Mouse (Mus musculus): ENCODE measurements around the gene Rbfox3.

The Rbfox3 gene

GRCm38 (mm10) chr11:118479776-118480175, 431.6 kb downstream of the Rbfox3 start:
- DNase-seq (ENCODE audit: low spot score in 2 of 2): peak in 1 of 2 experiments; percentile 59

- DNase-seq (ENCODE audit: low spot score in 2 of 2): peak; percentile 90 to 97
Observed at GRCm38 (mm10) chr11:118476396-118477373, 434.7 kb downstream of the Rbfox3 start, which contains the start of gene Engase. Gene Engase, plus strand, starts transcription at chr11:118476829.

GRCm38 (mm10) chr11:118475496-118476083, 435.8 kb downstream of the Rbfox3 start:
- no peak for DNase-seq (ENCODE audit: low spot score in 2 of 2)

GRCm38 (mm10) chr11:118473842-118474500, 437.4 kb downstream of the Rbfox3 start:
- DNase-seq (ENCODE audit: low spot score in 2 of 2): no peak

- DNase-seq (ENCODE audit: low spot score in 2 of 2): no peak
Observed at GRCm38 (mm10) chr11:118473161-118473560, 438.2 kb downstream of the Rbfox3 start.

GRCm38 (mm10) chr11:118471676-118472075, 439.7 kb downstream of the Rbfox3 start:
- no peak for DNase-seq (ENCODE audit: low spot score in 2 of 2)

GRCm38 (mm10) chr11:118470234-118470966, 441.0 kb downstream of the Rbfox3 start:
- DNase-seq (ENCODE audit: low spot score in 2 of 2): peak in 1 of 2 experiments; percentile 52

- no peak for DNase-seq (ENCODE audit: low spot score in 2 of 2)
Observed at GRCm38 (mm10) chr11:118469509-118470160, 441.8 kb downstream of the Rbfox3 start.

- no peak for DNase-seq (ENCODE audit: low spot score in 2 of 2)
Observed at GRCm38 (mm10) chr11:118467441-118468035, 443.9 kb downstream of the Rbfox3 start.

GRCm38 (mm10) chr11:118460280-118460679, 451.1 kb downstream of the Rbfox3 start:
- DNase-seq (ENCODE audit: low spot score in 2 of 2): no peak

- DNase-seq (ENCODE audit: low spot score in 2 of 2): no peak
Observed at GRCm38 (mm10) chr11:118459536-118459935, 451.9 kb downstream of the Rbfox3 start.

- DNase-seq (ENCODE audit: low spot score in 2 of 2): peak in 1 of 2 experiments; percentile 65
Observed at GRCm38 (mm10) chr11:118459051-118459450, 452.3 kb downstream of the Rbfox3 start.

GRCm38 (mm10) chr11:118456937-118457336, 454.5 kb downstream of the Rbfox3 start:
- peak in 1 of 2 experiments; percentile 67 for DNase-seq (ENCODE audit: low spot score in 2 of 2)

GRCm38 (mm10) chr11:118455788-118456187, 455.6 kb downstream of the Rbfox3 start:
- DNase-seq (ENCODE audit: low spot score in 2 of 2): no peak

GRCm38 (mm10) chr11:118453886-118454671, 457.3 kb downstream of the Rbfox3 start:
- no peak for DNase-seq (ENCODE audit: low spot score in 2 of 2)

GRCm38 (mm10) chr11:118452955-118453354, 458.4 kb downstream of the Rbfox3 start:
- no peak for DNase-seq (ENCODE audit: low spot score in 2 of 2)

GRCm38 (mm10) chr11:118451211-118451610, 460.2 kb downstream of the Rbfox3 start:
- DNase-seq (ENCODE audit: low spot score in 2 of 2): no peak

GRCm38 (mm10) chr11:118448385-118448784, 463.0 kb downstream of the Rbfox3 start:
- no peak for DNase-seq (ENCODE audit: low spot score in 2 of 2)

- DNase-seq (ENCODE audit: low spot score in 2 of 2): no peak
Observed at GRCm38 (mm10) chr11:118447346-118447745, 464.1 kb downstream of the Rbfox3 start.

GRCm38 (mm10) chr11:118445843-118446242, 465.6 kb downstream of the Rbfox3 start:
- DNase-seq (ENCODE audit: low spot score in 2 of 2): peak in 1 of 2 experiments; percentile 55
